Mouse (Mus musculus) liver, postnatal 0 days (tissue): ENCODE results near the gene Pfkl.
A peak's percentile ranks its signal among the peaks of the same experiment; 100 is the strongest.

Experiments used
- CTCF ChIP-seq: sonication (generic); IDR thresholded peaks from 2 replicates; pipeline ENCODE4 v1.5.1; 2016; ENCODE audit warnings: antibody characterized with exemption, low read depth
- EP300 ChIP-seq: IDR thresholded peaks from 2 replicates; pipeline ENCODE4 v1.6.1; 2016; ENCODE audit warnings: antibody characterized with exemption, low read depth, mild to moderate bottlenecking

GRCm38 (mm10) chr10:77971709-77972553 lies 38.0 kb downstream of the Pfkl start:
- TF ChIP-seq CTCF, result peak; percentile 49
- TF ChIP-seq EP300, result no peak
